Mouse (Mus musculus): Measurements from ENCODE around the gene Bnc2.
A peak's percentile ranks its signal among the peaks of the same experiment; 100 is the strongest.

Bnc2 gene

DNA sequence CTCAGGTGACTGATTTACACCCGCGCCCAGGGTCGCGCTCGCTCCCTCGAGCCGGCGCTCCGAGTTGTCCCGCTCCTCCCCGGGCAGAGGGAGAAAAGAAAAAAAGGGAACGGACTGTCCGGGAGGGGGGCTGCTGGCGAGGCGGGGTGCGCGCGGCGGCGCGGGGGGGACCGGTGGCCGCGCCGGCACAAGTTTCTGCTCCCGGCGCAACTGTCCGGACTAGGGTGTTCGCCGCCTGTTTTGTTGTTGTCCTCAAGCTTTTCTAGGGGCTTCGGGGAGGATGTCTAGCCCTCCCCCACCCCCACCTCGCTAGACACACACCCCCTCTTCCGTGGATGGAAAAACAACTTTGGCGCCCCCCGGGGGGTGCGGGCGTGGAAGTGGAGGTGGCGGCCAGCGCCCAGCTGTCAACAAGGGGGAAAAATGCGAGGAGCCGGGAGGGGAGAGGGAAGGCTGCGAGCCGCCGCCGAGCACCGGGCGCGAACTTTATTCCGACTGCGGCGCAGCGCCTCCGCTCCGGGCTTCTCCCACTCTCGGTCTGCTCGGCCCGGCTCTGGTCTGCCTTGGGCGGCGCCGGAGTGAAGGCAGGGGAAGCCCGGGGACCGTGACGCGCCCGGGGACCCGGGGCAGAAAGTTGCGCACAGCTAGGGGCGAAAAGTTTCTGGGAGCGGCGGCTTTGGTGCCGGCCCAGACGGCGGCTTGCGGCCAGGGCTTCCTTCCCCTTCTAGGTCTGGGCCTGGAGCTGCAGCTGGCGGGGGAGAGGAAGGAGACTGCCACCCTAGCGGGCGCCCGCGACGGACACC is at the start of gene Bnc2:
Gene Bnc2, minus strand, starts transcription at position 105 of the 803 bp plus-strand sequence.
- peak; percentile 43 for DNase-seq (ENCODE audit: low spot score)

DNA sequence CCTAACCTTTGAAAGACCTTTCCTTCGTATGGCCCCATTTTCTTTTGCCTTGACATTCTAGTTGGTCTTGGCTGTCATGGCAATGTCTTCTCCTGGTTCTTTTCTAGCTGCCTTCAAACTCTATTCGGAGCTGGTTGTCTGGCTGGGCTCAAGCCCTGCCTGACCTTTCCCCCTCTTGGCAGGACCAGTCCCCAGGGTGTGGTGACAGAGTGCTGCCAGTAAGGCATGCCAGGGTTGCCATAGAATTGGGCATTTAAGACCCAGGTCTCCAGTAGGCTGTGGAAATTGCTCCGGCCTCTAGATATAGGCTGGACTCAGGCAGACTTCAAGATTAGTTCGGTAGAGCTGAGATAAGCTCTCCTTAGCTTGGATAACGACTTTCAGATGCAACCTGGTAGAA is 32.9 kb upstream of the Bnc2 start:
- DNase-seq (ENCODE audit: low spot score): no peak

DNA sequence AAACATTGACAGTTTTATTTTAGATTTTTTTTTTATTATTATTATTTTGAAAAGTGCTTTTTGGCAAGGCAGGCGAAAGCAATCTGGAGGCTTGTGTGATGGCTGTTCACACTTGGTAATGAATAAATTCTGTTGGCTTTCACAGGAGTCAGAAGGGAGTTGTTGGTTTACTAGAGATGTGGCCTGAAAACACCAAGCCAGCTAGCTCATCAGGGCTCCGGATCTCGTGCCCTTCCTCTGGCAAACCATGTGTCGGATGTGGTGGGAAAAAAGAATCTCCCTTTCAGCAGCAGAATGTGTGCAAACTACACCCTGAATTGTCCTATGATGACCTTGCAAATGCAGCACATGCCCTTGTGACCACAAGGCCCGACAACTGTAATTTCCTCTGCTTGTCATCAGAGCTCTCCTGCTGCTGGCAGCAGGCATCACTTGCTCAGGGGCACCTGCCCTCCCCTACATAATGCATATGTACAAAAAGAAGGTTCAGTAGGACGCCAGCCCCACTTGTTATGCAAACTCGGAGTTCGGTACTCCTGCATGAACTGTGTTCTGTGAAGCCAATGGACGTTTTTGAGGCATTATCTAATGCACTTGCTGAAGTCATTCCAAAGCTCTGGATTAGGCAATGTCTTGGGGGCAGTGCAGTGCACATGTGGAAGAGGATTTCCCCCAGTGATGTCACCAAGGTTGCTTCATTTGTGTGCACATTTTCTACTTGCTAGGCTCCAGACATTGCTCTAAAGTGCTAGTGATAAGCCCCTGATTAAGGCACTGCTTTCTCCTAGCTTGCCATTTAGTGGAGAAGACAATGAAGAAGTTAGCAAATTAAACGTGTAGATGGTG is 10.7 kb upstream of the Bnc2 start:
- no peak for DNase-seq (ENCODE audit: low spot score)

DNA sequence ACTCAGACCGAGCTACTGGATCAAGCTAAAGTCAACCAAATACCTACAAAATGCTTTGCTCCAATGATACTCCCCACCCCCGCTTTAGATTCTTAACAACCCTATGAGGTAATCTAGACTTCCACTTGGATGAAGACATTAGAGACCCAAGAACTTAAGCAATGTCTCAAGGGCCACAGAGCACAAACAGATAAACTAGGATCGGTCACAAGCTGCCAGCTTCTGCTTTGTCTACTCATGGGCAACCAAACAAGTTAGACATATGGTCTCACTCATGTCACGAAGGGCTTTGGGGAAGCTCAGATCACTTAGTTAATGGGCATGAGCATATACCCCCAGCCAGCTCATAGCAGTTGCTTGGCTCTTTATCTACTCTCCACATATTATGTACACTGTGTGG is 9.9 kb upstream of the Bnc2 start:
- DNase-seq (ENCODE audit: low spot score): no peak

DNA sequence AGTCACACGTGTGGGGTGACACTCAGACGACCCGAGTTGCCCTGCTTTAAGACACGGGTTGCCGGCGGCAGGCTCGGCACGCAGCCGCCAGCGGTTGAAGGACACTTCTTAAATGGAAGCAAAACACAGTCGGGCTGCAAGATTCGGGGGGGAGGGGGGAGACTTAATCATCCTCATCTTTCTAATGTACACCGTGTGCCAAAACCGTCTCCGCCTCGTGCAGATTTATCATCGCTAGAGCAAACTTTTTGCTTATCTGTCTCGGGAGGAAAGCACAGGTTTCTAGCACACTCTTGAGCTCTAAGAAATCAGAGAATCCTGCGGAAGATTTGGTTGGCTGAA is 870 bp upstream of the Bnc2 start:
- peak; percentile 26 for DNase-seq (ENCODE audit: low spot score)

DNA sequence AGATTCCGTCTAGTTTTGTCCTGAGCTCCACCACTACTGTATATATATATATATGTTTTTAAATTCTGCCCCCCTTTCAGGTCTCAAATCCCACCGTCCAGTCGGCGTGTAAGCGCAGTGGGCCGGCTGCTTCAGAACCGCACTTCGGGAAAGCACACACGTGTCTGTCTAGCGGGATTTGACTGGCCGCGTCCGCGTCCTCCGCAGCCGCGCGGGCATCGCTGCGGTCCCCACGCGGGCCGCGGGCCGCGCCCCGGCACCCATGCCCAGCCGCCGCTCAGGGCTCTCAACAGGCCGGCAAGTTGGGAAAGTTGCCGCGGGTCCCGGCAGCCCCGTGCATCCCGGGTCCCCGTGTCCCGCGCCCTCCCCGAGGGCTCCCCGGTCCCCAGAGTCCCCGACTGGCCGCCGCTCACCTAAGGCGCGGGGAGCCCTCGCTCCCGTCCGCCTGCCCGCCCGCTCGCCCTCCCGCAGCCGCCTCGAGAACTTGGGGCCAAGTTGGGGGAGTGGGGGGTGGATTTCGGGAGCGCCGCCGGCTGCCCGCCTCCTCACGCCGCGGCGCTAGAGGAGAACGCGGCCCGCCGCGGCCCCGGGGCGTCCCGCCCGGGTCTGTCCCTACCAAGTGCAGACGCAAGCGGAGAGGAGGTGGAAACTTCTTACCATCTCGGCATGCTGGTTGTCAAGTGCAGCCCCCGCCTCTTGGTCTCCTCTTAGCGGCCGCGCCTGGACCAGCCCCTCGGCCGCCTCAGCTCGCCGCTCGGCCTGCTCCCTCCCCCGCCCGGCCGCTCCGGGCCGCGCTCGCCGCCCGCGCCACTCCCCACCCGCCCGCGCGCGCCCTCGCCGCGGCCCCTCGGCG is 531 bp downstream of the Bnc2 start:
- peak; percentile 62 for DNase-seq (ENCODE audit: low spot score)

DNA sequence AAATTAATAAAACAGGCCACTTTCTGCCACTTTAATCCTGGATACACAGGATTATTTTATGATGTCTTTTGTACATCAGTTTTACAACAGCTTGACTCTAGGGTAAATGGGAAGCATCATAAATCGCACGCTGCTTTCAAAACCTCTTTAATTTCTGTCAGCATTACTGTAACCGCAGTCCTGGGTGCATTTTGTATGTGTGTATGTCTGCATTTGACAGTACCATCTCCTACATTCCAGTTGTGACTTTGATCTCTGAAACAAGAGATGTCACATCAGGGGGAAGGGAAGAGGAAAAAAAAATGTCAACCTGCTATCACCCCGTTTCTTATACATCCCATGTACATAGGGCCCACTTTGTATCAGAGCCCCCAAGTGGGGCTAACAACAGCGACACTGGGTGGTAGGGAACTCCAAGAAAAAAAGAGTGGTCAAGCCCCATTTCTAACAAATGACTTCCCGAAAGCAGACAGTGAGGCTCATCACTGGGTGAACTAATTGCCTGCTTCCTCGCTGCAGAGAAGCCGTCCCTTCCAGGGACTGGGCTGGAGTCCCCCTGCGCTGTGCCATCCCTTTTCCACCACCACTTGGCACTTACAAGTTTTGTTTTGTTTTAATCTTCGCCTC is 1.3 kb downstream of the Bnc2 start:
- DNase-seq (ENCODE audit: low spot score): no peak

DNA sequence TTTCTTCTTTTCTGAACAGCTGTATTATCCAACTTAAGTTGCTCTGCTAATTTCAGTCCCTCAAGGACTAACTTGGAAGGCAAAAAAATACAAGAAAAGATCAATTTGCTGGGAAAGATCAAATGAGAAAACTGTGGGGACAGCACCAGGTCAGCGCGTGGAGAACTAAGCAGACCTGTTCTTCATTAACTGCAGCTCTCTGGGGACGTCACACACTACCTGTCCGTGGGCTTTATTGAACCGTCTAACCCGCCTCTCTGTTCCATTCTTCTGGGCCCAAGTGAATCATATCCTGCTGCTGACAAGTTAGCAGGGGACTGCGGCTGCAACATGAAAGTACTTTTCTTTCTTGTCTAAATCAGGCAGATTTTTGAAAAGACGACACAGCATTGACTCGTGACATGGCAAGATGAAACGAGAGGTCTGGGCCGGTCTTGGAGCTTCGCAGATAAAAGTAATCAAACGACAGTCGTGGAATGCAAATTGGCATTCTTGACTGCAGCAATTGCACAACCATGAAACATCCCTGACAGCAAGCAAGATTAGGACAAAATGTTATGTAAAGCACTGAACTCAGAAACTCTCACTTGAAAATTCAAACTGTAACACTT is 2.8 kb downstream of the Bnc2 start:
- DNase-seq (ENCODE audit: low spot score): peak; percentile 14

DNA sequence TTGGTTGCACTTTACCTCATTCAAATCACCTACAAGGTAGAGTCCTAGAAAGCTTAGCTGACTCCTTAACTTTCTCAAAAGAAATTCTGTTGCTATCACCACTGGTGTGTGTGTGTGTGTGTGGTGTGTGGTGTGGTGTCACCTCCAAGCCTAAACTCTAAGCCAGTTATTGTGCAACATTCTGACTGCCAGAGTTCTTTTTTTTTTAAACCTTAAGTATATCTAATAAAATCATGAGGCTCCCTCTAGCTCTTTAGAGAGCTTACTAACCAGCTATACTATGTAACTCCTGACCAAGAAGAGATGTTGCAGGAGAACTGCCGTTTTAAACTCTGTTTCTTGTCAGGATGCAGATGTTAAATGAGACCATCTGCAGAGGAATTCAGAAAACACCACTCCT is 4.1 kb downstream of the Bnc2 start:
- DNase-seq (ENCODE audit: low spot score): no peak

DNA sequence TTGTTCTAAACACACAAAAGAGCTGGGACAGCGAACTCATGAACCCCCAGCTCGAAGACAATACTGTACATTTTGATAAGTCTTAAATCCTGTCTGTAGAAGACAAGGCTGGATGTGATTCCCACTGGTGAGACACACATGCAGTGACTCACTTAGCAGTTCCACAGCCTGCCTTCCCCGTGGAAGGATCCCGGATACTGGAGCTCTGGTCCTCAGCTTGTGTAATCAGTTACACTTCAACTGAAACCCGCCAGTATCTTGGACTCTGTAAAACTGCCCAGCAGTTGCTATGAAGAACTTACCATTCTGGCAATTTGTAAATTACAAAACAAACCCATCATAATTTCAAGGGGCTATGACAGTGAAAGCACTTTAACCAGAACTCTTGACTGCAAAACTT is 5.4 kb downstream of the Bnc2 start:
- peak; percentile 4 for DNase-seq (ENCODE audit: low spot score)

DNA sequence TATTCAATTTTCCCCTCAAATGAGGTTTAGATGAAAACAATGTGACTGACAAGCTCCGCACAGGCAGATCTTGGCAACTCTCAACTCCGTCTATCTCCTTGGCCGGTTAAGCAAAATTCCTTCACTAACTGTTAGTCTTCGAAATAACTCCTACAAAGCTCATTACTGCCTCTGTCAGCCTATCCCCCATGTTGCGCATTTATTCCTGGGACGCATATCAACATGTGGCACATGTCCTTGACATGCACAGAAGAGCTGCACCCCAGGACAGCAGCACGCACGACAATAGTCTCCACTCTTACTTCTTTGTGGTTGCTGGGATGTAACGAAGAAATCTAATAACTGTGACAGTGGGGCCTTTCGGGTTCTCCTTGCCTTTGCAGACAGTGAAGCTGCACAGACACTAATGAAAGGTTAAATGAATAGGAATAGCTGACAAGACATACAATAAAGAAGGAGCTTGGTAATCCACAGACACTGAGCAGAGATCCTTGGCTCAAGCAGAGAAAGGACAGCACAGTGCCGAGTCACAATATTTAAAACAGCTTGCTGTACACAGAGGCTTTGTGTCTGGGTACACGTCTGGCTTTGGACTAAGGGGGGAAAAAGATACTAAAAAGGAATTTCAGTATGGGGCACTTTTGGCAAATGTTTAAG is 6.0 kb downstream of the Bnc2 start:
- DNase-seq (ENCODE audit: low spot score): no peak

DNA sequence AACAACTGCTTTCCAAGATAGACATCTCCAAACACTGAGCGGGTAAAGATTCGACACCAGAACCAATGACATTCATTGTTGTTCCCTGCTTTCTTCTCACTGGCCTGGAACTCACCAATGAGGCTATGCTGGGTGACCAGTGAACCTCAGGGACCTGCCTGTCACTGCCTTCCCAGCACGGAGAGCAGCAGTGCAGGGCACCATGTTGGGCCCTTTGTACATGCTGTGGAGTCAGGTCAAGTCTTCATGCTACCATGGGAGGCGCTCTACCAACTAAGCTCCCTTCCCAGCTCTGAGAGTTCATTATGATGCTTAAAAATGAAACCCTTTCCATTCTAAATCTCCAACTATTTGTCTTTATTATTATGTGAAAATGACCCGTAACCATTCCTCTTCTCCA is 6.8 kb downstream of the Bnc2 start:
- no peak for DNase-seq (ENCODE audit: low spot score)

DNA sequence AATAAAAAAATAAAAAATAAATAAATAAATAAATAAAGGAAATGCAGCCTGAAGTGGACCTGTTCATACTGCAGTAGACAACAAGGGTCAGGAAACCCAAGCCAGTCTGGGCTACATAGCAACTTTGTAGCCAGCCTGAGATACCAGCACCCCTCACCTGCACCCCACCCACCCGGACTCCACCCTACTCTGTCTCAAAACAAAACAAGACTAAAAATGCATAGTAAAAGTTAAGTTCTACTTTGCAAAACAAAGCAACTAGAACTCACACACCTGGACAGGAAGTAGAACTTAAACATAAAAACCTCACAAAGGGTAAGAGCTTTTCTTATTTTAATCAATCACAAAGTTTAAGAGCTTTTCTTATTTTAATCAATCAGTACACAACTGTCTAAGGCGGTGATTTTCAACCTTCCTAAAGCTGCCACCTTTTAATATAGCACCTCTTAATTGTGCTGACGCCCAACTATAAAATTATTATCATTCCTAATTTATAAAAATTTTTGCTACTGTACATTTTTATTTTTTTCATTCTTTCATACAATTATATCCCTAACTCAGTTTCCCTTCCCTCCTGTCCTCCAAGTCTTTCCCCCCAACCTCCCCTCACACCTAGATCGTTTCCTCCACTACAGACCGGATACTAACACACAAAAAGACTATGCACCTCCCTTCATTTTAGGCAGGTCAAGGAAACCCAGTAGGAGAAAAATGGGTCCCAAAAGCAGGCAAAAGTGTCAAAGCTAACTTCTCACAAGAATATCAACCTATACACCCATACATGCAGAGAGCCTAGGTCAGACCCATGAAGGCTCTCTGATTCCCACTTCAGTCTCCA is 12.6 kb downstream of the Bnc2 start:
- no peak for DNase-seq (ENCODE audit: low spot score)

DNA sequence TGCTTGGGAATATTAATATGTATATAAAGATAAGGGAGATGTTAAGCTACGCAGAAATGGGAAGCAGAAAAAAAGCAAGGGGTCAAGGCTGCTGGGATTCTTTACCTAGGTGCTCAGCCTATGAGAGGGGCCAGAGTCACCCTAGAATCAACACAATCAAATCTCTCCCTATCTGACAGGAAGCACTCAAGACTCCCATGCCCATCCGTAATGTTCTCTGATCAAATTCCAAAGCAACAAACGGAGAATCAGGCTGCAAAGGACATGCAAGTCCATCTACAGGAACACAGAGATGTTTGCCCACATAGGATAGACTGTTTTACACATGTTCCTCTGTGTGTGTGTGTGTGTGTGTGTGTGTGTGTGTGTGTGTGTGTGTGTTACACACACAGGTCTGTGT is 13.7 kb downstream of the Bnc2 start:
- no peak for DNase-seq (ENCODE audit: low spot score)

DNA sequence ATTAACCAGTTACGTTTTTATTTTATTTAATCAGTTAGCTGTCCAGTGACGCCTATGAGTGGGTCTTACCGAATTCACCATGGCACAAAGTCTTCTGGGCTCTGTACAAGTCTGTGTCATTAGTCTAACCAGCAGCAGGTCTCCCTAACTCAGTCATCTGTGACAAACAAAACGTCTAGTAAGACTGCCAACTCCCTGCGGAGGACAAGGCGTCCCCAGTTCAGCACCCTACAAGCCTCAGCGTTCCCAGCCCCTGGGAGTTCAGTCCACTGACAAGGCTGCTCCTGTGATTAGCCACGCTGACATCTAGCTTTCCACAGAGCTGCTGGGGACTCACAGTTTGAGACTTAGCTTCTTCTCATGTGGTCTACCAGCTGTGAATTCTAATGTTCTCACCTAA is 23.3 kb downstream of the Bnc2 start:
- no peak for DNase-seq (ENCODE audit: low spot score)

DNA sequence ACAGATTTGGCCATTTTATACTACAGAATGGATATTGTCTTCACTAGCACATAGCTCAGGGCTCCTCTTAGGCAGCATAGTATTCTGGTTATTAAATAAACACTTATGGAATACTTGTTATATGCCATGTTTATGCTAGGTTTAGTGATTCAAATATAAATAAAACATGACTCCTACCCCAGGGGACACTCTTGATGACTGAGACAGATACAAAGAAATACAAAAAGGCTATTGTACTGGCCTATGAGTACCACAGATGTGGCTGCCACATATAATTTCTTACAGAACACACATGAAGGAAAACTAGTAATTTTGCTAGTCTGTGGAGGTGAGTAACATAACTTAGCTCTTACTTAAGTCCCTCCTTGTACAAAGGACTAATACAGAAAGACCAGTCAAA is 28.5 kb downstream of the Bnc2 start:
- no peak for DNase-seq (ENCODE audit: low spot score)

DNA sequence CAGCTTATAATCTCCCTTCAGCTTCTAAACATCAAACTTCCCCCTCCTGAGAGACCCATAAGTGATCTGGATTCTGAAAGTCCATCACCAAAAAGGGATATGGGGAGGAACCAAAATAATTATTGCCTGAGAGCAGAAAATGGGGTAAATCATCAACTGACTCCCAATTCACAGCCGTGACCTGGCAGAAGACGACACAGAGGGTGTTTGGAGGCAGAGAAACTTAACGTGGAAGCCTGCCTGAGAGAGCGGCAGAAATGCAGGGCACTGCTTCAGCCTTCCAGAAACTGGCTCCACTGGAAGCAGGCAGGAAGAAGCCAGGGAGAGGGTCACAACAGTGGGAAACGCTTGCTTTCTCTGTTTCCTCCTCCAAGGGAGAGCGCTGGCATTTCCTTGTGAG is 35.9 kb downstream of the Bnc2 start:
- DNase-seq (ENCODE audit: low spot score): no peak

DNA sequence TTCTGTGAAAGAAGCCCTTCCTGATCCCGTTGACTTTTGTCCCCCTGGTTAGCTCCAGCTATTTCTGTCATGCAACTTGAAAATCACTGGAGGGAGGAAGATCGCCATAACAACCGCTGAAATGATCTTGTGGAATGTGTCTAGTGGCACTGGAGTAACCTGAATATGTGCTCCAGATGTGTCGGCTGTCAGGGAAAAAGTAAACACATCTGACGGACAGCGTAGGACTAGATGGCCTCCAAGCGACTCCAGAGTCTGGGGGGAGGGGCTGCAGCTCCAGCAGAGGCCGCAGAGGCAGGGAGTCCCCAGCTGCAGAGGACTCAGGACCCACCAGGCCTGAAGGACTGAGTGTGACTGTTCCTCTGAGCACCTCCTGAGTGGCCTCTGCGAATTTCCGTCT is 37.4 kb downstream of the Bnc2 start:
- DNase-seq (ENCODE audit: low spot score): no peak

DNA sequence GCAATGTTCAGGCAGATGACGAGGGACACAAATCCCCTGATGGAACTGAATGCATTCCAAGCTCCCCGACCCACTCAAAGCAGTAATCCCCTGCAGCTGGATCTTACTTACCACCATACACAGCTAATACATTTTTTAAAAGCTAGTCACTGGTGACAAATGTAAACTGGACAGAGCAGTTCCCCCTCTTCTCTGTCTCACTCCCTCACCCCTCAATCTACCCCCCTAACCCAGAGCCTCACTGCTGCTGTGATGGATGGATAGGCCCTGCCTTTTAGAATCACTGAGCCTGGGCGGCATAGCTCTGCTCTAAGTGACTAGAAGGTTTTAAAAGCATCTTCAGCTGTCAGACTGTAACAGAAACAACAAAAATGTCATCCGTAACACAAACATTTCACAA is 40.3 kb downstream of the Bnc2 start:
- no peak for DNase-seq (ENCODE audit: low spot score)

DNA sequence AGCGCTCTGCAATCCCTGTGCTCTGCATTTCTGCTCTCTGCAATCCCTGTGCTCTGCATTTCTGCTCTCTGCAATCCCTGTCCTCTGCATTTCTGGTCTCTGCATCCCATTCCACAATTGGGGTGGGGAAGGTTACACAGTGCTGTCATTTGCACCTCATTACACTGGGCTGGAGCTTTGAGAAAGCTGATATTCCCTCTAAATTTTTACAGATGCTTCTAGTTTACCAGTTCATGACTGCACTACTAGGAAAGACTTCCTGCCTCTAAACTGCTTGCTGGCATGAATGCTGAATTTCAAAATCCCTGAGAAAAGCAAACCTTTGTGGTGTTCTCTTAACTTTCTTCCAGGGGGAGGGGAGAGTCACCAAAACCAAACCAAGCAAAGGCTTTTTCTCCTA is 41.1 kb downstream of the Bnc2 start:
- DNase-seq (ENCODE audit: low spot score): no peak

All from urinary bladder, postnatal 14 days (tissue).